Mouse (Mus musculus) G1E (cell line): ENCODE measurements around the gene Gprc5b. TPM values are rescaled to one million over a fixed set of nuclear protein-coding genes. Genes with fewer than 3 reads are reported as not detected.

Experiments used
- ATAC-seq: 2 replicates; pipeline ENCODE4 v1.8.0; 2016; ENCODE audit warnings: mild to moderate bottlenecking; ENCODE audit not compliant: insufficient number of reproducible peaks, poor library complexity, low FRiP score, severe bottlenecking; ENCODE audit errors: extremely low read depth
- DNase-seq: peaks from one replicate; pipeline ENCODE4 v3.0.0; 2012; ENCODE audit warnings: low spot score
- H3K27me3 ChIP-seq: 2 replicates; pipeline ENCODE4 v1.6.1; 2012; ENCODE audit warnings: mild to moderate bottlenecking, low read length, inconsistent platforms; ENCODE audit not compliant: insufficient read depth
- H3K36me3 ChIP-seq: replicated peaks from 2 replicates; pipeline ENCODE3; 2012; ENCODE audit warnings: mild to moderate bottlenecking, inconsistent platforms
- H3K4me1 ChIP-seq: 2 replicates; pipeline ENCODE4 v1.6.1; 2012; ENCODE audit warnings: low read depth, low read length, inconsistent platforms, mixed read lengths; ENCODE audit not compliant: insufficient read depth
- H3K4me3 ChIP-seq: 2 replicates; pipeline ENCODE4 v1.5.1; 2012; ENCODE audit warnings: low read depth, mild to moderate bottlenecking, inconsistent platforms, low read length, moderate library complexity, mixed read lengths
- H3K9me3 ChIP-seq: replicated peaks from 2 replicates; pipeline ENCODE4 v1.6.1; 2012; ENCODE audit warnings: inconsistent platforms
- CTCF ChIP-seq: IDR thresholded peaks from 2 replicates; pipeline ENCODE4 v1.5.1; 2012; ENCODE audit warnings: low read depth, low read length, inconsistent platforms, mixed read lengths
- GATA1 ChIP-seq: IDR thresholded peaks from 2 replicates; pipeline ENCODE4 v1.6.1; 2012; ENCODE audit warnings: borderline replicate concordance, low read length, inconsistent platforms, mixed read lengths
- GATA2 ChIP-seq: IDR thresholded peaks from 2 replicates; pipeline ENCODE4 v1.6.1; 2012; ENCODE audit warnings: low read depth, low read length, inconsistent platforms, borderline replicate concordance
- POLR2AphosphoS5 ChIP-seq: IDR thresholded peaks from 2 replicates; pipeline ENCODE4 v1.6.1; 2012; ENCODE audit warnings: low read depth, low read length, inconsistent platforms; ENCODE audit not compliant: insufficient replicate concordance
- TAL1 ChIP-seq: conservative IDR thresholded peaks from 2 replicates; pipeline ENCODE4 v1.6.1; 2012; ENCODE audit warnings: low read depth, low read length, inconsistent platforms, mixed read lengths
- polyA plus RNA-seq: library from polyadenylated mRNA; stranded (reverse); fragments of >175 nt; gene quantifications from 2 replicates; pipeline ENCODE4 v1.2.3, GENCODE M21; 2012
- total RNA-seq, 2 experiments: library from RNA; stranded (forward) in 1 of 2; stranded (reverse) in 1 of 2; fragments of 200-1000 nt in 1 of 2; fragments of >200 nt in 1 of 2; fragmentation: Nextera tagmentation in 1 of 2; gene quantifications; 2 replicates each; pipeline ENCODE4 v1.2.3; 2014 to 2017

The Gprc5b gene
- total and polyA plus RNA-seq, 3 experiments = 0.16 TPM; not detected in 2

GRCm38 (mm10) chr7:118937469-118938387 is 57.3 kb downstream of the Gprc5b start:
- TF ChIP-seq POLR2AphosphoS5 (no peak), GATA2 (no peak), GATA1 (no peak), CTCF (no peak), TAL1 (no peak)
- Histone ChIP-seq H3K36me3 (no peaks in the 10 kb centered on the region), H3K4me3 (no peak overlapping the region), H3K4me1 (0 out of 2 replicates have a peak, but pooled peaks cover 4% of the 10 kb centered on the region), H3K27me3 (peaks cover 1% of the 10 kb centered on the region; the same call in 1 of the 2 replicates), H3K9me3 (no peaks in the 10 kb centered on the region)
- DNase-seq = no peak
- no peak for ATAC-seq

DNA sequence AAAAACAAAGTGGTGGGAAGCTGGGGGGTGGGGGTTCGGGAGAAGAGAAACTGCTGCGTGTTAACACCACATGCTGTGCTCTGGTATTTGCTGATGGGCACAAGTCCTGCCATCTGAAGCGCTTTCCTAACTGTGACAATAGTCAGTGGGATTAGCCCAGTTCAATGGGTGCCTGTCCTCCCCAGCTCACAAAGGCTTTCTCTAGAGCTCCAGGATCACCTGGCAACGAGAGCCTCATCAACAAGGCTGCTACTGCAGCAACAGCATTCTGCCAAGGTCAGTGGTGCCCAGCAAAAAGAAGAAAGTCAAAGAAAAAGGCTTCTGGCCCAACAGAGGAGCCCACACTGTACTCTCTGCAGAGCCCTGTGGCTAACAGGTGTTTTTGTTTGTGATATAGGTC is 58.2 kb downstream of the Gprc5b start:
- no peak overlapping the region for H3K4me3 ChIP-seq
- no peak for ATAC-seq
- no peaks in the 10 kb centered on the region for H3K9me3 ChIP-seq
- H3K27me3 ChIP-seq = no peaks in the 10 kb centered on the region
- 0 out of 2 replicates have a peak, but pooled peaks cover 4% of the 10 kb centered on the region for H3K4me1 ChIP-seq
- TF ChIP-seq GATA2 (no peak), TAL1 (no peak), GATA1 (no peak), CTCF (no peak), POLR2AphosphoS5 (no peak)
- DNase-seq = no peak
- no peaks in the 10 kb centered on the region for H3K36me3 ChIP-seq

DNA sequence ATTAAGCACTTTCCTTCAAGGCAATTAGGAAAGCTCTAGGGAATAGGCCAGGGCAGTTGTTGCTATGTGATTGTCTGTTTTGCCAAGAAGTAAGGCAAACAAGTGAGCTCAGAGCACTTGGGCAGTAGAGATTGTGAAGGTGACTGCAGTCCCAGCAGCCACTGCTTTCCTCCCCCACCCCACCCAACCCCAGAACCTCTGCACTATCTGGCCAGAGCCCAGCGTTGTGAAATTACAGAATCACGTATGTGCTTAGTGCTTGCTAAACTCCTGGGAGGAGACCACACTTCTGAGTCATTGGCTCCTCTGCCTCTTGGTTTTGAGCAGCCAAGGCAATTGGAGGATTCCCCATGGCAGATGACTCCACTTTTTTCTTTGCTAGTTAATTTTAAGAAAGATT is 59.7 kb downstream of the Gprc5b start:
- DNase-seq = no peak
- 0 out of 2 replicates have a peak, but pooled peaks cover 4% of the 10 kb centered on the region for H3K4me1 ChIP-seq
- ATAC-seq = no peak
- H3K9me3 ChIP-seq = no peaks in the 10 kb centered on the region
- no peaks in the 10 kb centered on the region; the same call in 1 of the 2 replicates for H3K27me3 ChIP-seq
- H3K4me3 ChIP-seq = no peak overlapping the region
- TF ChIP-seq CTCF = no peak
- no peak for TF ChIP-seq POLR2AphosphoS5
- TF ChIP-seq GATA1 = no peak
- no peak for TF ChIP-seq TAL1
- no peak for TF ChIP-seq GATA2
- no peaks in the 10 kb centered on the region for H3K36me3 ChIP-seq

GRCm38 (mm10) chr7:118931502-118932395 is 63.3 kb downstream of the Gprc5b start:
- no peak overlapping the region for H3K4me3 ChIP-seq
- DNase-seq (no peak), ATAC-seq (no peak)
- H3K9me3 ChIP-seq = no peaks in the 10 kb centered on the region
- H3K4me1 ChIP-seq = no peaks in the 10 kb centered on the region
- no peak for TF ChIP-seq TAL1
- TF ChIP-seq GATA1 = no peak
- TF ChIP-seq CTCF = no peak
- TF ChIP-seq POLR2AphosphoS5 = no peak
- TF ChIP-seq GATA2 = no peak
- H3K36me3 ChIP-seq = no peaks in the 10 kb centered on the region
- no peaks in the 10 kb centered on the region; the same call in 1 of the 2 replicates for H3K27me3 ChIP-seq

GRCm38 (mm10) chr7:118929601-118930311 is 65.3 kb downstream of the Gprc5b start:
- Histone ChIP-seq H3K4me3 (no peak overlapping the region), H3K27me3 (no peaks in the 10 kb centered on the region; the same call in 1 of the 2 replicates), H3K36me3 (no peaks in the 10 kb centered on the region), H3K9me3 (no peaks in the 10 kb centered on the region), H3K4me1 (no peaks in the 10 kb centered on the region)
- ATAC-seq (no peak), DNase-seq (no peak)
- TF ChIP-seq GATA1 = no peak
- TF ChIP-seq GATA2 = no peak
- TF ChIP-seq POLR2AphosphoS5 = no peak
- TF ChIP-seq CTCF = no peak
- no peak for TF ChIP-seq TAL1
